Mouse (Mus musculus): ENCODE data around the gene Accsl.

GRCm38 (mm10) chr2:93906316-93906715 is 37.4 kb upstream of the Accsl start:
- TF ChIP-seq CTCF (IDR thresholded peaks at IDR 0.05; ENCODE audit: extremely low read depth, insufficient read depth, insufficient read length, insufficient replicate concordance), result no peak
- TF ChIP-seq POLR2A (IDR thresholded peaks at IDR 0.05; ENCODE audit: low read depth, low read length), result no peak
